Mouse (Mus musculus) urinary bladder, postnatal 25 days (tissue): ENCODE measurements at regions not wholly inside any gene's neighbourhood (a gene's known extent, or its start where the extent isn't known, plus 50 kb on each side); places are given as distances from the start of the nearest gene placed in this dataset.

ENCODE experiments used
- DNase-seq: peaks from one replicate; pipeline ENCODE4 v3.0.0; 2022; ENCODE audit warnings: low spot score

GRCm38 (mm10) chr9:47054595-47054994 lies 56.1 kb downstream of the Gm4791 start:
- DNase-seq = no peak

- DNase-seq = no peak
Measured at GRCm38 (mm10) chr9:47055558-47055957, 57.0 kb downstream of the Gm4791 start.

GRCm38 (mm10) chr9:47059339-47060005 lies 60.9 kb downstream of the Gm4791 start:
- DNase-seq = no peak

- no peak for DNase-seq
Measured at GRCm38 (mm10) chr9:47060757-47061156, 62.2 kb downstream of the Gm4791 start.

- DNase-seq = no peak
Measured at GRCm38 (mm10) chr9:47062516-47062915, 64.0 kb downstream of the Gm4791 start.

- DNase-seq = no peak
Measured at GRCm38 (mm10) chr9:47063751-47064150, 65.2 kb downstream of the Gm4791 start.

GRCm38 (mm10) chr9:47064463-47065032 lies 66.0 kb downstream of the Gm4791 start:
- no peak for DNase-seq

GRCm38 (mm10) chr9:47069436-47069835 lies 70.9 kb downstream of the Gm4791 start:
- no peak for DNase-seq

GRCm38 (mm10) chr9:47070958-47071357 lies 72.4 kb downstream of the Gm4791 start:
- no peak for DNase-seq

- DNase-seq = no peak
Measured at GRCm38 (mm10) chr9:47076946-47077345, 78.4 kb downstream of the Gm4791 start.

- DNase-seq = no peak
Measured at GRCm38 (mm10) chr9:47077416-47077815, 78.9 kb downstream of the Gm4791 start.

- no peak for DNase-seq
Measured at GRCm38 (mm10) chr9:47077945-47078344, 79.4 kb downstream of the Gm4791 start.

GRCm38 (mm10) chr9:47081407-47081806 lies 82.9 kb downstream of the Gm4791 start:
- no peak for DNase-seq

- DNase-seq = no peak
Measured at GRCm38 (mm10) chr9:47091796-47092195, 93.3 kb downstream of the Gm4791 start.

GRCm38 (mm10) chr9:47095656-47096055 lies 97.1 kb downstream of the Gm4791 start:
- DNase-seq = no peak

- no peak for DNase-seq
Measured at GRCm38 (mm10) chr9:47103316-47103715, 104.8 kb downstream of the Gm4791 start.

GRCm38 (mm10) chr9:47103966-47104365 lies 105.4 kb downstream of the Gm4791 start:
- DNase-seq = no peak

GRCm38 (mm10) chr9:47108096-47108495 lies 109.6 kb downstream of the Gm4791 start:
- no peak for DNase-seq

GRCm38 (mm10) chr9:47119253-47119652 lies 120.7 kb downstream of the Gm4791 start:
- DNase-seq = no peak

- no peak for DNase-seq
Measured at GRCm38 (mm10) chr9:47123113-47123512, 124.6 kb downstream of the Gm4791 start.

- DNase-seq = no peak
Measured at GRCm38 (mm10) chr9:47125517-47125916, 127.0 kb downstream of the Gm4791 start.

- no peak for DNase-seq
Measured at GRCm38 (mm10) chr9:47126236-47126635, 127.7 kb downstream of the Gm4791 start.

GRCm38 (mm10) chr9:47127756-47128424 lies 129.3 kb downstream of the Gm4791 start:
- no peak for DNase-seq
